ENCODE assay signal across 9 mouse cellular contexts in the genomic region with DNA sequence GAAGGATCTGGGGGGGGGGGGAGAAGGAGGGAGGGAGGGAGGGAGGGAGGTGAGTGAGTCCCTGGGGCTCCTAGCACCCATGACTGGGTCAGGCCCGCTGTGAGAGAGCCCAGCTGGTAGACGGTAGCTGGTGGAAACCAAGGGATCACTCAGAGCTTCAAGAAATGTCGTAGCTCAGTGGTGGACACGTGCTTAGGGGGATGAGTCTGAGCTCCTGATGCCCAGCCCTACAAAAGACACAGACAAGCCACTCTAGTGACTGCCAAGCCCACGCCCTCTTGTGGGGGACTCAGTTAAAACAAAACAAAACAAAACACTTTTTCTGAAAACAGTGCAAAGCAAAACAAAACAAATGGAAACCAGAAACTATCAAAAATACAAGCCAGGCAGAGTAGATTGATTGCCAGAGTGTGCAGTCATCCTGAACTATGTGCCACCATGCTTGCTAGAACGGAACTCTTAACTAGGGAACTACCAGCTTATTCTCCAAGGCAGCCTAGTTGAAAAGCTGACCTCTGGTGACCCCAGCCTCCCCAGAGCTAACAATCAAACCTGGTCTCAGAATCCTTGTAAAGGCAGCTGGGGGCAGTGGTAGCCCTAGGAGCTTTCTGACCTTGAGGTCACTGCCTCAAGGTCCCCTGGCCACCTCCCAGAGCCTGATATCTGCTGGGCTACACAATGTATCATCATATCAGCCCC. TPM values are rescaled to one million over a fixed set of nuclear protein-coding genes. Genes with fewer than 3 reads are reported as not detected.
DNase-seq lines count a peak whose midpoint lies in the region; ATAC-seq and TF ChIP-seq lines count a peak whose summit lies in the region.
"Had no signal": no experiment of that assay in that cellular context is flagged by ENCODE, and none has a peak within 500 bp of the region (broad histone marks: within the 10 kb centered on the region; RNA-seq: fewer than 3 reads in every experiment).

No protein-coding gene starts in this region.

- 37% methylated on average over 6 of the region's 6 CpGs for WGBS in embryonic facial prominence, embryonic 10.5 days
- 44% methylated on average over 6 of the region's 6 CpGs for WGBS in forebrain, postnatal 0 days

- no peaks in the 10 kb centered on the region for H3K9me3 ChIP-seq in embryonic facial prominence, embryonic 10.5 days
- H3K9me3 ChIP-seq in forebrain, postnatal 0 days (ENCODE audit: low read length) = no peaks in the 10 kb centered on the region
- H3K9me3 ChIP-seq: embryonic facial prominence, embryonic 15.5 days had no signal

- peaks cover 32% of the 10 kb centered on the region for H3K4me1 ChIP-seq in embryonic facial prominence, embryonic 10.5 days
- H3K4me1 ChIP-seq in forebrain, postnatal 0 days (ENCODE audit: insufficient read depth) = no peaks in the 10 kb centered on the region

- TF ChIP-seq CTCF in forebrain, postnatal 0 days (IDR thresholded peaks at IDR 0.05; ENCODE audit: low read depth) = no peak

- no peak overlapping the region for H3K4me3 ChIP-seq in embryonic facial prominence, embryonic 10.5 days
- H3K4me3 ChIP-seq in forebrain, postnatal 0 days (ENCODE audit: low read depth, low read length) = no peak overlapping the region
- H3K4me3 ChIP-seq: embryonic facial prominence, embryonic 15.5 days had no signal

- peak; percentile 92 for DNase-seq in heart, adult 11 months
- DNase-seq in heart, postnatal 4 days = no peak
- peak; percentile 61 for DNase-seq in lung, postnatal 10 days
- no peak for DNase-seq in lung, adult 18-20 months
- DNase-seq in embryonic facial prominence, embryonic 10.5 days (ENCODE audit: low spot score) = no peak
- peak; percentile 18 for DNase-seq in splenic B cell, adult 2 months (ENCODE audit: low read depth, low spot score)
- no peak for DNase-seq in spleen, adult 18-20 months
- DNase-seq in forebrain, postnatal 0 days = no peak

- peaks cover 5% of the 10 kb centered on the region for H3K27me3 ChIP-seq in embryonic facial prominence, embryonic 10.5 days (replicated peaks; ENCODE audit: low read depth, poor library complexity, severe bottlenecking)
- H3K27me3 ChIP-seq in splenic B cell, adult 2 months (ENCODE audit: control insufficient read depth, insufficient read depth, low read length, poor library complexity, severe bottlenecking) = no peaks in the 10 kb centered on the region
- H3K27me3 ChIP-seq in forebrain, postnatal 0 days (ENCODE audit: insufficient read depth, low read length) = no peaks in the 10 kb centered on the region
- H3K27me3 ChIP-seq: embryonic facial prominence, embryonic 15.5 days had no signal

- no peak overlapping the region for H3K4me2 ChIP-seq in forebrain, postnatal 0 days (ENCODE audit: low read depth)
- H3K4me2 ChIP-seq: embryonic facial prominence, embryonic 15.5 days had no signal

- 0 out of 2 replicates have a peak overlapping the region, but pooled peaks have one; percentile 24 for H3K27ac ChIP-seq in embryonic facial prominence, embryonic 10.5 days (replicated peaks)
- H3K27ac ChIP-seq in forebrain, postnatal 0 days (ENCODE audit: low read depth, low read length) = no peak overlapping the region
- H3K27ac ChIP-seq: embryonic facial prominence, embryonic 15.5 days had no signal

- no peak overlapping the region for H3K9ac ChIP-seq in forebrain, postnatal 0 days
- H3K9ac ChIP-seq: embryonic facial prominence, embryonic 15.5 days had no signal

- H3K36me3 ChIP-seq in embryonic facial prominence, embryonic 10.5 days (replicated peaks) = no peaks in the 10 kb centered on the region
- H3K36me3 ChIP-seq in splenic B cell, adult 2 months (ENCODE audit: control insufficient read depth, insufficient read depth, low read length, poor library complexity, severe bottlenecking) = no peaks in the 10 kb centered on the region
- H3K36me3 ChIP-seq in forebrain, postnatal 0 days (ENCODE audit: insufficient read depth) = no peaks in the 10 kb centered on the region
- H3K36me3 ChIP-seq: embryonic facial prominence, embryonic 15.5 days had no signal

- ATAC-seq in forebrain, postnatal 0 days = no peak

RNA-seq across cellular contexts. Expression of a gene that starts 22.0 kb away (rescaled TPM):
- 10 to 100 TPM; 24.8 to 27.4 TPM for total RNA-seq in heart, postnatal 4 days (2021)
- polyA plus RNA-seq in embryonic facial prominence, embryonic 10.5 days (2016; fragmentation: Nextera tagmentation; extraction: Ambion mirVana) = 13.2 and 14.8 TPM in 2 replicates
- 3.8 and 4.2 TPM in 2 replicates for total RNA-seq in forebrain, postnatal 0 days (2014; rRNA removed)
- 5.6 and 7.9 TPM in 2 replicates for polyA plus RNA-seq in forebrain, postnatal 0 days (2015; fragmentation: Nextera tagmentation; extraction: Ambion mirVana)

RNA-seq across cellular contexts. Expression of a gene that starts 27.0 kb away (rescaled TPM):
- total RNA-seq in heart, postnatal 4 days (2021) = 10 to 100 TPM; 14.1 to 14.3 TPM
- 25.2 and 25.4 TPM in 2 replicates for polyA plus RNA-seq in embryonic facial prominence, embryonic 10.5 days (2016; fragmentation: Nextera tagmentation; extraction: Ambion mirVana)
- 27.0 and 34.5 TPM in 2 replicates for total RNA-seq in forebrain, postnatal 0 days (2014; rRNA removed)
- 3.6 and 7.9 TPM in 2 replicates for polyA plus RNA-seq in forebrain, postnatal 0 days (2015; fragmentation: Nextera tagmentation; extraction: Ambion mirVana)

RNA-seq across cellular contexts. Expression of a gene that starts 27.2 kb away (rescaled TPM):
- 10 to 100 TPM; 15.8 to 16.3 TPM for total RNA-seq in heart, postnatal 4 days (2021)
- 10.3 and 12.0 TPM in 2 replicates for polyA plus RNA-seq in embryonic facial prominence, embryonic 10.5 days (2016; fragmentation: Nextera tagmentation; extraction: Ambion mirVana)
- 48.2 and 61.0 TPM in 2 replicates for total RNA-seq in forebrain, postnatal 0 days (2014; rRNA removed)
- 19.9 and 26.3 TPM in 2 replicates for polyA plus RNA-seq in forebrain, postnatal 0 days (2015; fragmentation: Nextera tagmentation; extraction: Ambion mirVana)

Comparison
In these comparisons a context has a peak if more than half of its experiments do, and no peak if none do; other contexts are left out.
1. DNase-seq: peak in heart, adult 11 months (single experiment), lung, postnatal 10 days (single experiment) and splenic B cell, adult 2 months (single experiment); none in heart, postnatal 4 days (single experiment), lung, adult 18-20 months (0 of 2), embryonic facial prominence, embryonic 10.5 days (single experiment), spleen, adult 18-20 months (0 of 2) and forebrain, postnatal 0 days (single experiment).